Mouse (Mus musculus) urinary bladder, postnatal 4 days (tissue): ENCODE measurements around the gene Hipk2.

Experiments
- DNase-seq, 2 experiments: peaks; one replicate each; pipeline ENCODE4 v3.0.0; 2021 to 2022; ENCODE audit warnings: low spot score in 2 of 2

Hipk2 gene

GRCm38 (mm10) chr6:38795096-38795816, 80.7 kb downstream of the Hipk2 start:
- peak in 1 of 2 experiments; percentile 19 for DNase-seq

GRCm38 (mm10) chr6:38792966-38793365, 83.0 kb downstream of the Hipk2 start:
- DNase-seq, result peak in 1 of 2 experiments; percentile 35

GRCm38 (mm10) chr6:38789221-38789810, 86.6 kb downstream of the Hipk2 start:
- DNase-seq, result no peak

GRCm38 (mm10) chr6:38787811-38788509, 88.0 kb downstream of the Hipk2 start:
- DNase-seq, result no peak

- no peak for DNase-seq
Measured at GRCm38 (mm10) chr6:38787134-38787533, 88.8 kb downstream of the Hipk2 start.

GRCm38 (mm10) chr6:38785747-38786146, 90.2 kb downstream of the Hipk2 start:
- DNase-seq, result no peak

- no peak for DNase-seq
Measured at GRCm38 (mm10) chr6:38779411-38779810, 96.6 kb downstream of the Hipk2 start.

GRCm38 (mm10) chr6:38778887-38779286, 97.1 kb downstream of the Hipk2 start:
- no peak for DNase-seq

GRCm38 (mm10) chr6:38776000-38776584, 99.9 kb downstream of the Hipk2 start:
- no peak for DNase-seq

- DNase-seq, result no peak
Measured at GRCm38 (mm10) chr6:38772836-38773518, 103.0 kb downstream of the Hipk2 start.

- DNase-seq, result no peak
Measured at GRCm38 (mm10) chr6:38771061-38771667, 104.8 kb downstream of the Hipk2 start.

- DNase-seq, result no peak
Measured at GRCm38 (mm10) chr6:38769627-38770026, 106.3 kb downstream of the Hipk2 start.

- no peak for DNase-seq
Measured at GRCm38 (mm10) chr6:38762588-38763265, 113.2 kb downstream of the Hipk2 start.

- DNase-seq, result no peak
Measured at GRCm38 (mm10) chr6:38762006-38762405, 114.0 kb downstream of the Hipk2 start.

GRCm38 (mm10) chr6:38760911-38761706, 114.9 kb downstream of the Hipk2 start:
- no peak for DNase-seq

GRCm38 (mm10) chr6:38759922-38760620, 115.9 kb downstream of the Hipk2 start:
- no peak for DNase-seq

- DNase-seq, result no peak
Measured at GRCm38 (mm10) chr6:38759186-38759585, 116.8 kb downstream of the Hipk2 start.

- DNase-seq, result no peak
Measured at GRCm38 (mm10) chr6:38757597-38757996, 118.4 kb downstream of the Hipk2 start.

- no peak for DNase-seq
Measured at GRCm38 (mm10) chr6:38756968-38757367, 119.0 kb downstream of the Hipk2 start.
